Mouse (Mus musculus) cerebellum, adult 2 months (tissue): ENCODE measurements around the gene Taar7a. TPM values are rescaled to one million over a fixed set of nuclear protein-coding genes. Genes with fewer than 3 reads are reported as not detected.

Source experiments
- DNase-seq, 2 experiments: peaks; one replicate each; pipeline ENCODE4 v3.0.0; 2021
- H3K27ac ChIP-seq: fragments of 200-500 bp; 2 replicates; pipeline ENCODE4 v1.5.1; 2012; ENCODE audit warnings: low read length, control low read depth, inconsistent platforms; ENCODE audit not compliant: insufficient read depth
- H3K27me3 ChIP-seq: fragments of 200-500 bp; 2 replicates; pipeline ENCODE4 v1.6.1; 2012; ENCODE audit warnings: inconsistent platforms, mild to moderate bottlenecking, low read length, moderate library complexity; ENCODE audit not compliant: control insufficient read depth, insufficient read depth
- H3K4me1 ChIP-seq: fragments of 200-500 bp; 2 replicates; pipeline ENCODE4 v1.6.1; 2011; ENCODE audit warnings: low read length; ENCODE audit not compliant: control insufficient read depth, insufficient read depth
- H3K4me3 ChIP-seq: fragments of 200-500 bp; replicated peaks from 2 replicates; pipeline ENCODE3; 2011; ENCODE audit warnings: mild to moderate bottlenecking, low read depth, low read length, control low read depth; ENCODE audit not compliant: insufficient read depth
- CTCF ChIP-seq: fragments of 200-500 bp; IDR thresholded peaks from 2 replicates; pipeline ENCODE4 v1.5.1; 2011; ENCODE audit warnings: low read depth, mild to moderate bottlenecking, control low read depth, low read length, moderate library complexity, borderline replicate concordance; ENCODE audit not compliant: insufficient read depth
- POLR2A ChIP-seq: fragments of 200-500 bp; IDR thresholded peaks from 2 replicates; pipeline ENCODE4 v1.6.1; 2011; ENCODE audit warnings: low read length, control low read depth, borderline replicate concordance; ENCODE audit not compliant: insufficient read depth
- WGBS: fragments of 180-500 bp; shearing (Covaris S2); methylation state at CpG from one replicate; pipeline ENCODE4 v1.1.7; 2018; 5-methylcytosine and 5-hydroxymethylcytosine counted together
- polyA plus RNA-seq: library from polyadenylated mRNA; depleted of rRNA; stranded (reverse); fragments of >200 nt; gene quantifications from 2 replicates; pipeline ENCODE4 v1.2.3, GENCODE M21; 2012

The Taar7a gene
- polyA plus RNA-seq, 1 experiment: not detected

DNA sequence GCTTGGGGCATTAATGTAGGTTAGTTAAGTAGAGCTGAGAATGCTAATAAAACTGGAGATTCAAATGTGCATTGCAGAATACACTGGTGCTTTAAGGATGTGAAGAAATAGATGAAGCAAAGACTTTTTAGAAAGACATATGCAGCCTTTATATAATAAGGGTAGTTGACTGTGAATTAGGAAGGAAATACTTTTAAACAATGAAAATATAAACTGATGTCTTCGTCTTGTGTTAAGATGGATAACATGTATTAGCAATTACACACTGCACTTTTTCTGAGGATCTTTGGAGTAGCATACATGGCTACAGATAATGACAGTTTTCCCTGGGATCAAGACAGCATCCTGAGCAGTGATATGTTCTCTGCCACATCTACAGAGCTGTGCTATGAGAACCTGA, 6.4 kb upstream of the Taar7a start, which contains the start of gene Taar7b:
Gene Taar7b (plus strand): TSS at position 301 of the 400 bp plus-strand sequence.
- no peak for TF ChIP-seq CTCF
- TF ChIP-seq POLR2A: no peak
- no peaks in the 10 kb centered on the region for H3K27me3 ChIP-seq
- no peaks in the 10 kb centered on the region for H3K4me1 ChIP-seq
- no peak for DNase-seq
- WGBS: 91% methylated on average over 1 of the region's 1 CpGs
- H3K4me3 ChIP-seq: no peak within 1 kb of the TSS
- no peak within 1 kb of the TSS for H3K27ac ChIP-seq

DNA sequence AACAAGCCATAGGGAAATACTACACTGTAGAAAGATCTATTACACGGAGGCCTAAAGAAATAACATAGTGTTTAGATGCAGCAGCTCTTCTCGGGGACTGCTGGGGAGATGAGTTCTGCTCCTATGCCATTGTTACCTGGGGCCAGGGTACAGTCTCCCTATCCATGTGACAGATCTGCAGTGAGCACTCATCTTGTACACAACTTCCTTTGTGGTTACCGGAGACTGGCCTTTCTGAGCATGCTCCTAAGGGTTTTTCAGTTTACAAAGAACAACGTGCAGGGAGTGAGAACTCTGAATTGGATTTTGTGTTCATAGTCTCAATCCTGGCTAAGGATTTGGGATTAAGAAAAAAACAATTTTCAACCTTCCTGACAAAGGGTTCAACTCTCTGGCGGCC, 6.9 kb downstream of the Taar7a start:
- TF ChIP-seq POLR2A: no peak
- no peak for TF ChIP-seq CTCF
- Histone ChIP-seq H3K4me1 (no peaks in the 10 kb centered on the region), H3K27me3 (no peaks in the 10 kb centered on the region), H3K27ac (no peak overlapping the region), H3K4me3 (no peak overlapping the region)
- DNase-seq: no peak
- 82% methylated on average over 5 of the region's 5 CpGs for WGBS

GRCm38 (mm10) chr10:23985546-23985945, 7.7 kb downstream of the Taar7a start, which contains the start of gene Taar6:
Gene Taar6, minus strand, starts transcription at chr10:23985646.
- TF ChIP-seq CTCF: no peak
- TF ChIP-seq POLR2A: no peak
- WGBS: 62% methylated on average over 8 of the region's 8 CpGs

DNA sequence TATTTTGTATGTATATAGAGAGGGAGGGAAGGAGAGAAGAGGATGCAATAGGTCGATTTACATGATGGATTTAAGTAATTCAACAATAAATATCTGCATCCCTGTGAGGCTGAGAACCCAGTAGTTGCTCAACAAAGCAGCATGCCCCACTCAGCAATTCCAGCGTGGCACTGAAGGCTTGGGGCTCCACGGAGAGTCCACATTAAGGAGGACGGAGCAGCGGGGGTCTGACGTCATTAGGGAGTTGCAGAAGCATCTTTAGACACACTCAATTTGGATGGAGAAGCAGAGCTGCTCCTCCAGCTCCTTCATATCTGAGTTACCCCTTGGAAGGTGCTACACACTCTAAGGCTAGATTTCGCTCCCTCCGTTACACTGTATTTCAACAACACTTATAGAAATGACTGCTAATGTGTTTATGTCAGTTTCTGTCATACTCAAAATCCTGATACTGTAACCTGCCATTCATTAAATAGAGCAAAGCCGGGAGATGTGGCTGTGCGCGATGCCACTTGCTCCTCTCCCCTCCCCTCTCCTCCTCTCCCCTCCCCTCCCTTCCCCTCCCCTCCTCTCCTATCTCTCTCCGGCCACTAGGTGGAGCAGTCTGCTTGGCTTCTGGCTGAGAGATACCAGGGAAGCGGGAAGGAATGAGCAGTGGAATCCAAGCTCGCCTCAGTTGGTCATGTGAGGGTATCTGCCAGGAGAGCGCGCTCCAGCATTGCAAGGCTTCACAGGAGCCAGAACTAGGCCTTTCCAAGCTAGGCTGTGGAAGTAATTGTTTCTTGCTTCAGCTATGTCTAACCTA, 14.2 kb downstream of the Taar7a start:
- TF ChIP-seq CTCF (peak; percentile 64), POLR2A (no peak)
- H3K27ac ChIP-seq: no peak overlapping the region
- H3K4me1 ChIP-seq: peaks cover 5% of the 10 kb centered on the region; the same call in 1 of the 2 replicates
- DNase-seq: peak; percentile 51 to 53
- H3K4me3 ChIP-seq: no peak overlapping the region
- WGBS: 37% methylated on average over 16 of the region's 16 CpGs
- no peaks in the 10 kb centered on the region for H3K27me3 ChIP-seq

More at GRCm38 (mm10) chr10:23985546-23985945, 7.7 kb downstream of the Taar7a start, which contains the start of gene Taar6:
- DNase-seq: no peak
- Histone ChIP-seq H3K27ac (no peak within 1 kb of the TSS), H3K4me3 (no peak within 1 kb of the TSS), H3K27me3 (no peaks in the 10 kb centered on the region), H3K4me1 (no peaks in the 10 kb centered on the region)

GRCm38 (mm10) chr10:23977958-23978357, 15.3 kb downstream of the Taar7a start:
- TF ChIP-seq POLR2A: no peak
- no peak for TF ChIP-seq CTCF
- WGBS: 40% methylated on average over 4 of the region's 4 CpGs
- no peak overlapping the region for H3K4me3 ChIP-seq
- H3K4me1 ChIP-seq: peaks cover 5% of the 10 kb centered on the region; the same call in 1 of the 2 replicates
- DNase-seq: no peak
- H3K27me3 ChIP-seq: no peaks in the 10 kb centered on the region
- no peak overlapping the region for H3K27ac ChIP-seq

- WGBS: 24% methylated on average over 5 of the region's 5 CpGs
- peak in 1 of 2 experiments; percentile 18 for DNase-seq
- TF ChIP-seq CTCF (no peak), POLR2A (no peak)
- Histone ChIP-seq H3K27ac (no peak overlapping the region), H3K4me1 (peaks cover 15% of the 10 kb centered on the region), H3K4me3 (no peak overlapping the region), H3K27me3 (no peaks in the 10 kb centered on the region)
Observed at GRCm38 (mm10) chr10:23971256-23971655, 22.0 kb downstream of the Taar7a start.

DNA sequence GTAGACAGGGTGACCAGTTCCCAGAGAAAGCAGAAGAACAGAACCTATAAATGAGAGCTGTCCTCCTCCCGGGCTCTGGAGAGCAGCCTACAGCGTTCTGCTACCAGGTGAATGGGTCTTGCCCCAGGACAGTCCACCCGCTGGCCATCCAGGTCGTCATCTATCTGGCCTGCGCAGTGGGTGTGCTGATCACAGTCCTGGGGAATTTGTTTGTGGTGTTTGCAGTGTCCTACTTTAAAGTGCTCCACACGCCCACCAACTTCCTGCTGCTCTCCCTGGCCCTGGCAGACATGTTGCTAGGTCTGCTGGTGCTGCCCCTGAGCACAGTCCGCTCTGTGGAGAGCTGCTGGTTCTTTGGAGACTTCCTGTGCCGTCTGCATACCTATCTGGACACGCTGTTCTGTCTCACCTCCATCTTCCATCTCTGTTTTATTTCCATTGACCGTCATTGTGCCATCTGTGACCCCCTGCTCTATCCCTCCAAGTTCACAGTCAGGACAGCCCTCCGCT, 22.6 kb downstream of the Taar7a start, which contains the start of gene Taar5:
Gene Taar5 (plus strand): TSS at position 51 of the 510 bp plus-strand sequence.
- WGBS: 64% methylated on average over 11 of the region's 11 CpGs
- no peaks in the 10 kb centered on the region for H3K27me3 ChIP-seq
- no peak for TF ChIP-seq CTCF
- no peak for TF ChIP-seq POLR2A
- H3K4me3 ChIP-seq: no peak within 1 kb of the TSS
- H3K4me1 ChIP-seq: peaks cover 15% of the 10 kb centered on the region
- DNase-seq: no peak
- H3K27ac ChIP-seq: no peak within 1 kb of the TSS

GRCm38 (mm10) chr10:23964921-23965610, 28.2 kb downstream of the Taar7a start:
- Histone ChIP-seq H3K4me3 (no peak overlapping the region), H3K27ac (no peak overlapping the region), H3K27me3 (no peaks in the 10 kb centered on the region), H3K4me1 (no peaks in the 10 kb centered on the region)
- DNase-seq: no peak
- WGBS: 92% methylated on average over 6 of the region's 6 CpGs
- TF ChIP-seq CTCF (no peak), POLR2A (no peak)
